Mouse (Mus musculus): ENCODE results near the gene Olfr1344. TPM values are rescaled to one million over a fixed set of nuclear protein-coding genes. Genes with fewer than 3 reads are reported as not detected.

Olfr1344 gene
- polyA plus RNA-seq, 1 experiment from 2014 or later, result 0.22 TPM

Other genes with a start within 250 kb of the Olfr1344 start
- gene Galp, start 241.6 kb upstream of the Olfr1344 start, polyA plus RNA-seq (2015; fragmentation: Nextera tagmentation; extraction: Ambion mirVana), result not detected in 2 replicates
- not detected in 2 replicates for gene Zscan5b, start 216.4 kb upstream of the Olfr1344 start, polyA plus RNA-seq (2015; fragmentation: Nextera tagmentation; extraction: Ambion mirVana)
- gene Epp13, start 186.0 kb upstream of the Olfr1344 start, polyA plus RNA-seq (2015; fragmentation: Nextera tagmentation; extraction: Ambion mirVana), result not detected in 2 replicates
- 13.0 and 17.1 TPM in 2 replicates for gene Zfp667, start 152.1 kb upstream of the Olfr1344 start, polyA plus RNA-seq (2015; fragmentation: Nextera tagmentation; extraction: Ambion mirVana)
- 14.5 and 15.8 TPM in 2 replicates for gene Zfp583, start 107.4 kb upstream of the Olfr1344 start, polyA plus RNA-seq (2015; fragmentation: Nextera tagmentation; extraction: Ambion mirVana)
- gene Gm3854, start 94.9 kb upstream of the Olfr1344 start, polyA plus RNA-seq (2015; fragmentation: Nextera tagmentation; extraction: Ambion mirVana), result 5.2 and 5.8 TPM in 2 replicates
- 5.8 and 6.8 TPM in 2 replicates for gene Zfp78, start 75.4 kb upstream of the Olfr1344 start, polyA plus RNA-seq (2015; fragmentation: Nextera tagmentation; extraction: Ambion mirVana)
- gene Zfp28, start 55.4 kb upstream of the Olfr1344 start, polyA plus RNA-seq (2015; fragmentation: Nextera tagmentation; extraction: Ambion mirVana), result 21.3 and 23.8 TPM in 2 replicates
- 3.7 and 6.0 TPM in 2 replicates for gene Smim17, start 40.0 kb upstream of the Olfr1344 start, polyA plus RNA-seq (2015; fragmentation: Nextera tagmentation; extraction: Ambion mirVana)
- not detected in 2 replicates for gene Gm20715, start 28.4 kb upstream of the Olfr1344 start, polyA plus RNA-seq (2015; fragmentation: Nextera tagmentation; extraction: Ambion mirVana)
- 0.03 TPM in 1 of 2 replicates, not detected in the other for gene Olfr1336, start 17.5 kb downstream of the Olfr1344 start, polyA plus RNA-seq (2015; fragmentation: Nextera tagmentation; extraction: Ambion mirVana)
- not detected in 2 replicates for gene Olfr1346, start 28.4 kb downstream of the Olfr1344 start, polyA plus RNA-seq (2015; fragmentation: Nextera tagmentation; extraction: Ambion mirVana)
- not detected in 2 replicates for gene Olfr5, start 48.3 kb downstream of the Olfr1344 start, polyA plus RNA-seq (2015; fragmentation: Nextera tagmentation; extraction: Ambion mirVana)
- not detected in 2 replicates for gene Olfr1347, start 61.1 kb downstream of the Olfr1344 start, polyA plus RNA-seq (2015; fragmentation: Nextera tagmentation; extraction: Ambion mirVana)
- not detected in 2 replicates for gene Olfr1348, start 70.1 kb downstream of the Olfr1344 start, polyA plus RNA-seq (2015; fragmentation: Nextera tagmentation; extraction: Ambion mirVana)
- gene Olfr1349, start 84.3 kb downstream of the Olfr1344 start, polyA plus RNA-seq (2015; fragmentation: Nextera tagmentation; extraction: Ambion mirVana), result not detected in 2 replicates
- not detected in 2 replicates for gene Olfr1350, start 126.2 kb downstream of the Olfr1344 start, polyA plus RNA-seq (2015; fragmentation: Nextera tagmentation; extraction: Ambion mirVana)

Measured in forebrain, embryonic 16.5 days (tissue).